Mouse (Mus musculus): Measurements from ENCODE around the gene Asic1. TPM values are rescaled to one million over a fixed set of nuclear protein-coding genes. Genes with fewer than 3 reads are reported as not detected.

Asic1 gene
- polyA plus RNA-seq, 1 experiment from 2014 or later, result 45.1 TPM

- no peaks in the 10 kb centered on the region for H3K9me3 ChIP-seq (ENCODE audit: control insufficient read depth, low read length)
- no peaks in the 10 kb centered on the region for H3K27me3 ChIP-seq (replicated peaks; ENCODE audit: control insufficient read depth, insufficient read depth, low read length)
- H3K4me1 ChIP-seq (ENCODE audit: control insufficient read depth, insufficient read depth, low read depth, low read length), result peaks cover 38% of the 10 kb centered on the region
- peak overlapping the region; percentile 72 for H3K27ac ChIP-seq (ENCODE audit: low read depth, low read length)
- peak overlapping the region; percentile 25; the same call in 1 of the 2 replicates for H3K4me2 ChIP-seq (ENCODE audit: low read length)
- 22% methylated on average over 4 of the region's 4 CpGs for WGBS
- no peak overlapping the region for H3K4me3 ChIP-seq (ENCODE audit: low read length)
- H3K36me3 ChIP-seq (ENCODE audit: control insufficient read depth, insufficient read depth, low read length), result no peaks in the 10 kb centered on the region
- ATAC-seq, result 0 out of 2 replicates have a peak, but pooled peaks have one; percentile 15
- H3K9ac ChIP-seq (ENCODE audit: low read depth, low read length), result 0 out of 2 replicates have a peak overlapping the region, but pooled peaks have one; percentile 3
These were observed 21.8 kb upstream of the Asic1 start for GRCm38 (mm10) chr15:99648326-99648725.

GRCm38 (mm10) chr15:99649067-99649761 lies 21.0 kb upstream of the Asic1 start:
- Histone ChIP-seq H3K27ac (ENCODE audit: low read depth, low read length) (peak overlapping the region; percentile 42), H3K27me3 (replicated peaks; ENCODE audit: control insufficient read depth, insufficient read depth, low read length) (no peaks in the 10 kb centered on the region), H3K4me2 (ENCODE audit: low read length) (peak overlapping the region; percentile 90), H3K36me3 (ENCODE audit: control insufficient read depth, insufficient read depth, low read length) (no peaks in the 10 kb centered on the region), H3K9ac (ENCODE audit: low read depth, low read length) (no peak overlapping the region), H3K4me3 (ENCODE audit: low read length) (no peak overlapping the region), H3K9me3 (ENCODE audit: control insufficient read depth, low read length) (no peaks in the 10 kb centered on the region), H3K4me1 (ENCODE audit: control insufficient read depth, insufficient read depth, low read depth, low read length) (peaks cover 43% of the 10 kb centered on the region)
- no peak for ATAC-seq
- WGBS, result 18% methylated on average over 6 of the region's 6 CpGs

- H3K9ac ChIP-seq (ENCODE audit: low read depth, low read length), result 0 out of 2 replicates have a peak overlapping the region, but pooled peaks have one; percentile 5
- H3K27me3 ChIP-seq (replicated peaks; ENCODE audit: control insufficient read depth, insufficient read depth, low read length), result no peaks in the 10 kb centered on the region
- H3K4me1 ChIP-seq (ENCODE audit: control insufficient read depth, insufficient read depth, low read depth, low read length), result peaks cover 36% of the 10 kb centered on the region
These were observed 19.9 kb upstream of the Asic1 start for GRCm38 (mm10) chr15:99650304-99650703.

GRCm38 (mm10) chr15:99651163-99651872 lies 18.9 kb upstream of the Asic1 start, which contains the start of gene Racgap1:
Racgap1 (minus strand) TSS chr15:99651656.
- H3K4me3 ChIP-seq (ENCODE audit: low read length), result peak within 1 kb of the TSS; percentile 92
- peak within 1 kb of the TSS; percentile 3 for H3K27ac ChIP-seq (ENCODE audit: low read depth, low read length)
- H3K27me3 ChIP-seq (replicated peaks; ENCODE audit: control insufficient read depth, insufficient read depth, low read length), result no peaks in the 10 kb centered on the region
- no peaks in the 10 kb centered on the region for H3K36me3 ChIP-seq (ENCODE audit: control insufficient read depth, insufficient read depth, low read length)
- ATAC-seq, result peak; percentile 93
- peaks cover 38% of the 10 kb centered on the region for H3K4me1 ChIP-seq (ENCODE audit: control insufficient read depth, insufficient read depth, low read depth, low read length)
- no peaks in the 10 kb centered on the region for H3K9me3 ChIP-seq (ENCODE audit: control insufficient read depth, low read length)
- WGBS, result under 1% methylated on average over 43 of the region's 68 CpGs
- H3K9ac ChIP-seq (ENCODE audit: low read depth, low read length), result peak within 1 kb of the TSS; percentile 82
- peak within 1 kb of the TSS; percentile 90 for H3K4me2 ChIP-seq (ENCODE audit: low read length)

More at GRCm38 (mm10) chr15:99650304-99650703, 19.9 kb upstream of the Asic1 start:
- Histone ChIP-seq H3K36me3 (ENCODE audit: control insufficient read depth, insufficient read depth, low read length) (no peaks in the 10 kb centered on the region), H3K4me3 (ENCODE audit: low read length) (peak overlapping the region; percentile 92), H3K4me2 (ENCODE audit: low read length) (peak overlapping the region; percentile 90), H3K9me3 (ENCODE audit: control insufficient read depth, low read length) (no peaks in the 10 kb centered on the region), H3K27ac (ENCODE audit: low read depth, low read length) (no peak overlapping the region; the same call in 1 of the 2 replicates)
- ATAC-seq, result no peak
- WGBS, result 54% methylated on average over 2 of the region's 2 CpGs

GRCm38 (mm10) chr15:99651984-99652872 lies 17.9 kb upstream of the Asic1 start:
- 0 out of 2 replicates have a peak overlapping the region, but pooled peaks have one; percentile 46 for H3K9ac ChIP-seq (ENCODE audit: low read depth, low read length)
- no peak for ATAC-seq

GRCm38 (mm10) chr15:99653291-99653690 lies 16.9 kb upstream of the Asic1 start:
- Histone ChIP-seq H3K4me3 (ENCODE audit: low read length) (peak overlapping the region; percentile 24; the same call in 1 of the 2 replicates), H3K9ac (ENCODE audit: low read depth, low read length) (peak overlapping the region; percentile 24; the same call in 1 of the 2 replicates), H3K4me2 (ENCODE audit: low read length) (peak overlapping the region; percentile 54), H3K27me3 (replicated peaks; ENCODE audit: control insufficient read depth, insufficient read depth, low read length) (no peaks in the 10 kb centered on the region), H3K4me1 (ENCODE audit: control insufficient read depth, insufficient read depth, low read depth, low read length) (peaks cover 28% of the 10 kb centered on the region), H3K9me3 (ENCODE audit: control insufficient read depth, low read length) (no peaks in the 10 kb centered on the region), H3K36me3 (ENCODE audit: control insufficient read depth, insufficient read depth, low read length) (no peaks in the 10 kb centered on the region), H3K27ac (ENCODE audit: low read depth, low read length) (no peak overlapping the region)
- ATAC-seq, result no peak
- 12% methylated on average over 8 of the region's 8 CpGs for WGBS

More at GRCm38 (mm10) chr15:99651984-99652872, 17.9 kb upstream of the Asic1 start:
- peaks cover 38% of the 10 kb centered on the region for H3K4me1 ChIP-seq (ENCODE audit: control insufficient read depth, insufficient read depth, low read depth, low read length)
- H3K27me3 ChIP-seq (replicated peaks; ENCODE audit: control insufficient read depth, insufficient read depth, low read length), result no peaks in the 10 kb centered on the region
- peak overlapping the region; percentile 92 for H3K4me3 ChIP-seq (ENCODE audit: low read length)
- H3K36me3 ChIP-seq (ENCODE audit: control insufficient read depth, insufficient read depth, low read length), result no peaks in the 10 kb centered on the region
- no peaks in the 10 kb centered on the region for H3K9me3 ChIP-seq (ENCODE audit: control insufficient read depth, low read length)
- WGBS, result 80% methylated on average over 10 of the region's 10 CpGs
- peak overlapping the region; percentile 3; the same call in 1 of the 2 replicates for H3K27ac ChIP-seq (ENCODE audit: low read depth, low read length)
- H3K4me2 ChIP-seq (ENCODE audit: low read length), result peak overlapping the region; percentile 59

GRCm38 (mm10) chr15:99653876-99654275 lies 16.3 kb upstream of the Asic1 start:
- Histone ChIP-seq H3K27me3 (replicated peaks; ENCODE audit: control insufficient read depth, insufficient read depth, low read length) (no peaks in the 10 kb centered on the region), H3K4me1 (ENCODE audit: control insufficient read depth, insufficient read depth, low read depth, low read length) (peaks cover 25% of the 10 kb centered on the region), H3K9ac (ENCODE audit: low read depth, low read length) (peak overlapping the region; percentile 24; the same call in 1 of the 2 replicates), H3K4me2 (ENCODE audit: low read length) (peak overlapping the region; percentile 54), H3K27ac (ENCODE audit: low read depth, low read length) (no peak overlapping the region), H3K9me3 (ENCODE audit: control insufficient read depth, low read length) (no peaks in the 10 kb centered on the region), H3K4me3 (ENCODE audit: low read length) (peak overlapping the region; percentile 24), H3K36me3 (ENCODE audit: control insufficient read depth, insufficient read depth, low read length) (no peaks in the 10 kb centered on the region)
- WGBS, result 6% methylated on average over 20 of the region's 21 CpGs
- no peak for ATAC-seq

GRCm38 (mm10) chr15:99655956-99656355 lies 14.2 kb upstream of the Asic1 start:
- no peak overlapping the region for H3K27ac ChIP-seq (ENCODE audit: low read depth, low read length)
- H3K27me3 ChIP-seq (replicated peaks; ENCODE audit: control insufficient read depth, insufficient read depth, low read length), result no peaks in the 10 kb centered on the region
- H3K9ac ChIP-seq (ENCODE audit: low read depth, low read length), result no peak overlapping the region
- no peaks in the 10 kb centered on the region for H3K9me3 ChIP-seq (ENCODE audit: control insufficient read depth, low read length)
- H3K4me2 ChIP-seq (ENCODE audit: low read length), result no peak overlapping the region; the same call in 1 of the 2 replicates
- no peak overlapping the region for H3K4me3 ChIP-seq (ENCODE audit: low read length)
- WGBS, result 39% methylated on average over 9 of the region's 9 CpGs
- H3K36me3 ChIP-seq (ENCODE audit: control insufficient read depth, insufficient read depth, low read length), result no peaks in the 10 kb centered on the region
- ATAC-seq, result no peak
- H3K4me1 ChIP-seq (ENCODE audit: control insufficient read depth, insufficient read depth, low read depth, low read length), result peaks cover 12% of the 10 kb centered on the region
